Mouse (Mus musculus): Measurements from ENCODE around the gene Tbc1d12. TPM values are rescaled to one million over a fixed set of nuclear protein-coding genes. Genes with fewer than 3 reads are reported as not detected.
"Not testable (repeated sequence)": the region's sequence is repeated elsewhere in the genome, so short reads cannot be mapped to it uniquely, and the experiment has no call there.

The Tbc1d12 gene
- polyA plus RNA-seq, 1 experiment from 2014 or later: 13.4 TPM

DNA sequence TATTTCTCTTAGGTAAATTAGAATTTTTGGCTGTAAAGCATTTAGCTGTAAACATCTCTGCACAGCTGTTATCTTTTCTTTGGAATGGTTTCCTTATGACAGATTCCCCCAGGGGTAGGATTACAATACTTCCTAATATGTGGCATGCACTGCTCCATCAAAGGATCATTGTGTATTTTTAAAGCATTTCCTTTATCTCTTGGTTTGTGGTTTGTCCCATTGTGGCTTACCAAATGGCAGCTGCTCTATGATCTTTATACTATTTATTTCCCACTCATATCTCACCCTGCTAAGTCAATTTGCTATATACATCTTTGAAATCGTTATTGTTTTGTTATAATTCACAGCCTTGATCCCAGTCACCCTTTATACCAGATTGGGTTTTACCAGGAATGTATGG lies 3.2 kb upstream of the Tbc1d12 start:
- ATAC-seq: no peak
- TF ChIP-seq CTCF (IDR thresholded peaks at IDR 0.05): no peak
- H3K27me3 ChIP-seq: peaks cover 4% of the 10 kb centered on the region
- in situ Hi-C loops (cut with MboI; ENCODE audit: low pct_unique_long_range_greater_than_20kb): no loop called here
- CTCF ChIA-PET: interaction anchor here (0.8 to 2.5 kb wide), 4 partner anchors 10 to 82 kb away, joined by 3 to 9 read pairs (median 4); no protein-coding TSS in a partner anchor
- DNase-seq (ENCODE audit: low read depth, low spot score): no peak
- POLR2A ChIA-PET: interaction anchor here (0.6 kb wide), 1 partner anchor 9 kb away, joined by 3 read pairs; no protein-coding TSS in a partner anchor

DNA sequence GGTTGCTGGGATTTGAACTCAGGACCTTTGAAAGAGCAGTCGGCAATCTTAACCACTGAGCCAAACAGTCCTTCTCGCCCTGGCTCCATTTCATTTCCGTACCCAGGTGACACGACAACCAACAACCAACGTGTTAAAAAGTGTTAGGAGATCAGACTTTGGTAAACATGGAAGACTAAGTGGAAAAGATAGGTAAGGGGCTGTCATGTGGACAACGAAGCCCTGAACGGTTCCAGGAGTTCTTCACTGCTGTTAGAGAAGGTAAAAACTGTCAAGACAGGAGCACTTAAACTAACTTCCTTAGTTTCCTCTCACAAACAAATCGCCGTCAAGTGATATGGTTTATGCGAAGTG lies 318 bp upstream of the Tbc1d12 start:
- CTCF ChIA-PET: interaction anchor here (1.8 kb wide), 1 partner anchor 15 kb away, joined by 4 read pairs; no protein-coding TSS in a partner anchor
- ATAC-seq: no peak
- DNase-seq (ENCODE audit: low read depth, low spot score): no peak

DNA sequence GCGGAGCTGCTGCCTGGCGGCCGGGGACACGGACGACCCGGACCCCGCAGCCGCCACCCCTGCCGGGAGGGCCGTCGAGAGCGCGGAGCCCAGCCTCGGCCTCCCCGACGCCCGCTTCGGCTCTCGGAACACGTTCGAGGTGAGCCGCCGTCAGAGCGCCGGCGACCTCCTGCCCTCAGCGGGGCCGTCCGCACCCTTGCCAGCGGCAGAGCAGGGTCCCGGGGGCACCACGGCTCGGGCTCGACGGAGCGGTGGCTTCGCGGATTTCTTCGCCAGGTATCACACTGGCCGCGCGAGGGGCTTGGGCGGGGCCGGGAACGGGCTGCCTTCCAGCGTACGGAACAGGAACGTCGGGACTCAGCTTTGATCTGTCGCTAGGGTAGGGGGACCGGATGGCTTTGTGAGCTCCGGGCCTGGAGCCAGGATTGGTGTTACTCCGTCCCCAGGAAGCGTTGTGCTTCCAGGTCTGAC lies 827 bp downstream of the Tbc1d12 start:
- DNase-seq (ENCODE audit: low read depth, low spot score) (no peak), ATAC-seq (peak; percentile 37)
- in situ Hi-C loops (cut with MboI; ENCODE audit: low pct_unique_long_range_greater_than_20kb): no loop called here
- ChIA-PET POLR2A (interaction anchor here (0.5 to 1.4 kb wide), 2 partner anchors 9 to 188 kb away, joined by 3 to 5 read pairs; no protein-coding TSS in a partner anchor), CTCF (interaction anchor here (1.8 kb wide), 1 partner anchor 16 kb away, joined by 4 read pairs; no protein-coding TSS in a partner anchor)
- TF ChIP-seq CTCF (IDR thresholded peaks at IDR 0.05): no peak
- H3K27me3 ChIP-seq: no peaks in the 10 kb centered on the region

More for the DNA sequence above, 318 bp upstream of the Tbc1d12 start:
- in situ Hi-C loops (cut with MboI; ENCODE audit: low pct_unique_long_range_greater_than_20kb): no loop called here
- peaks cover 3% of the 10 kb centered on the region for H3K27me3 ChIP-seq
- no peak for TF ChIP-seq CTCF (IDR thresholded peaks at IDR 0.05)
- POLR2A ChIA-PET: interaction anchor here (0.8 to 1.4 kb wide), 2 partner anchors 10 to 216 kb away, joined by 3 to 5 read pairs; no protein-coding TSS in a partner anchor

DNA sequence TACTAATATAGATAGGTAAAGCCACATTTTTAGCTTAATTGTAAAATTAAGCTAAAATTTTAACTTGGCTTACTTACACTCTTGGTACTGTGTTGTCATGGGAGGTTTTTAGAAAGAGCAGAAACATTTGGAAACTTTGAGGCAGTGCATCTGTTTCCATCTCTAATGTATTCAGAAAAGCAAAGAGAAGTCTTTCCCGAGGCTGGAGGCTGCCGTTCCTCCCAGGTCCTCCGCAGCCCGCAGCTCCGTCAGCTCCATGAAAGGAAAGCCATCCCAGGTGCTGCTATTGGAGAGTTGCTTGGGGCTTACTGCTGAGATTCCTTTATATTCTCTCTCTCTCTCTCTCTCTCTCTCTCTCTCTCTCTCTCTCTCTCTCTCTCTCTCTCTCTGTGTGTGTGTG lies 8.4 kb downstream of the Tbc1d12 start:
- ChIA-PET CTCF (interaction anchor here (1.2 kb wide), 1 partner anchor 8 kb away, joined by 4 read pairs; no protein-coding TSS in a partner anchor), POLR2A (interaction anchor here (0.5 kb wide), 1 partner anchor 78 kb away, joined by 3 read pairs; no protein-coding TSS in a partner anchor)
- no peak for TF ChIP-seq CTCF (IDR thresholded peaks at IDR 0.05)
- in situ Hi-C loops (cut with MboI; ENCODE audit: low pct_unique_long_range_greater_than_20kb): no loop called here
- no peak for ATAC-seq
- no peaks in the 10 kb centered on the region for H3K27me3 ChIP-seq
- no peak for DNase-seq (ENCODE audit: low read depth, low spot score)

DNA sequence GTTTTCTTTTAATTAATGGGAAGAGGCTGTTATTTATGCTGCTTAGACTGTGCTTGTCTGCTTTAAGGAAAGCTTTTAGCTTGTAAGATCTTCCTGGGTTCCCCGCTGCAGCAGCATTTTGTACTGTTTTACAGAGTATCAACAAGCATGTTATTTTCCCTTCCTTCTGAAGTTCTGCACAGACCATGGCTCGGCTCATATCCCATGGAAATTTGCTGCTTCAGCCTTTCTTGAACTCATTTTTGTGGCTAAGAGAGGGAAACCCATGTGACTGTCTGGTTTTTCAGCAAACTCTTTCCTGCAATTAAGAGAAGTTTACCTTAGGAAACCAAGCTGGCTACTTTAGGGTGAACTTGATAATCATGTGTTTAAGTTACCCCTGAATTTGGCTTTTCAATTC lies 10.0 kb downstream of the Tbc1d12 start:
- POLR2A ChIA-PET: interaction anchor here (0.6 to 1.7 kb wide), 2 partner anchors 10 to 104 kb away, joined by 3 to 5 read pairs; partner anchors contain the start of gene Tbc1d12
- CTCF ChIA-PET: interaction anchor here (1.3 kb wide), 1 partner anchor 14 kb away, joined by 3 read pairs; no protein-coding TSS in a partner anchor
- ATAC-seq: no peak
- no peak for TF ChIP-seq CTCF (IDR thresholded peaks at IDR 0.05)
- in situ Hi-C loops (cut with MboI; ENCODE audit: low pct_unique_long_range_greater_than_20kb): no loop called here
- no peak for DNase-seq (ENCODE audit: low read depth, low spot score)
- no peaks in the 10 kb centered on the region for H3K27me3 ChIP-seq

DNA sequence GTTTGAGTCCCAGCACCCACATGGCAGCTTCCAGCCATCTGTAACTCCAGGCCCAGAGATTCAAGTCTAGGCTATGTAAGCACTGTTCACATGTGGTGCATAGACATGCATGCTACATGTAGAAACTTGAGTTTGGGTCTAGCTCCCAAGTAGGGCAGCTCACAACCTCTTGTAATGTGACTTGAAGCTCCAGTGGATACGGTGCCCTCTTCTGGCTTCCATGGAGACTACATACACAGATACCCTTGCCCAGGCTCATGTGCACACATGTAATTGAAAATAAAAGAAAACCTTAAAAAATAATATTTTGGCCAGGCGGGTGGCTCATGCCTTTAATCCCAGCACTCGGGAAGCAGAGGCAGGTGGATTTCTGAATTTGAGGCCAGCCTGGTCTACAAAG lies 21.8 kb downstream of the Tbc1d12 start:
- ATAC-seq: no peak
- TF ChIP-seq CTCF (IDR thresholded peaks at IDR 0.05): peak; percentile 43
- ChIA-PET POLR2A (no interaction called here), CTCF (no interaction called here)
- in situ Hi-C loops (cut with MboI; ENCODE audit: low pct_unique_long_range_greater_than_20kb): no loop called here
- no peak for DNase-seq (ENCODE audit: low read depth, low spot score)
- H3K27me3 ChIP-seq: no peaks in the 10 kb centered on the region

DNA sequence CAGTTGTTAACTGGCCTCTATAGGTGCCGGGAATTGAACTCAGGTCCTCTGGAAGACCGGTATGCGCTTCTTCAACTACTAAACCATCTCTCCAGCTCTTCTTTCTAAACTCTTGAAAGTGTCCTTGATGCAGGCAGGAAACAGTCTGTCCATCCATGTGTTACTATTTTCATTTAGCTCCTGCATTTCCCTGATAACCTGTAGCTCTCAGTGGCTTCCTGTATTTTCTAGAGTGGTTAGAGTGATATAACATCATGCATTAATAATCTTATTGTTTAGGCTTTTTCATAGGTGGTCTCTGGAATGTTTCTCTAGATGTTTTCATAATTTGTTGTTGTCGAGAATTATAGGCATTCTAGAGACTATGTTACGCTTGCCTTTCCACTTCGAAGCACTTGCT lies 26.1 kb downstream of the Tbc1d12 start:
- TF ChIP-seq CTCF (IDR thresholded peaks at IDR 0.05): no peak

DNA sequence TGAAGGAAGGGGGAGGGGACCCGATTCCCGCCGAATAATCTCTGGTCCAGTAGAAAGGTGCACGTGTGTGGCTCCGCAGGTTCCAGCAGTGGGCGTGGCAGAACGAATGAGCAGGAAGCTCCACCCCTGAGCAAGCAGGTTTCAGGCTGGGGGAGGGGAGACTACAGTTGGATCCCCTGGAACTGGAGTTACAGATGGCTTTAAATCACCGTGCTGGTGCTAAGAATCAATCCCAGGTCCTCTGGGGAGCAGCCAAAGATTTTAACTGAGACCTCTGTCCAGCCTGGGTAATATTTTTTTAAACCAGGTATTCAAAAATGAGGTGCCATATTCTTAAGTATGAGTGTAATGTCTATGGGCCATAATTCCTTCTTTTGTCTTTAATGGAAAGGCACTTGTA lies 38.4 kb downstream of the Tbc1d12 start:
- DNase-seq (ENCODE audit: low read depth, low spot score); ATAC-seq; POLR2A ChIA-PET; CTCF ChIA-PET; H3K27me3 ChIP-seq; in situ Hi-C loops (cut with MboI; ENCODE audit: low pct_unique_long_range_greater_than_20kb): not testable (repeated sequence)

More for the DNA sequence above, 26.1 kb downstream of the Tbc1d12 start:
- CTCF ChIA-PET: interaction anchor here (0.8 kb wide), 1 partner anchor 53 kb away, joined by 3 read pairs; no protein-coding TSS in a partner anchor
- H3K27me3 ChIP-seq: no peaks in the 10 kb centered on the region
- in situ Hi-C loops (cut with MboI; ENCODE audit: low pct_unique_long_range_greater_than_20kb): no loop called here
- no peak for DNase-seq (ENCODE audit: low read depth, low spot score)
- no peak for ATAC-seq
- POLR2A ChIA-PET: no interaction called here

DNA sequence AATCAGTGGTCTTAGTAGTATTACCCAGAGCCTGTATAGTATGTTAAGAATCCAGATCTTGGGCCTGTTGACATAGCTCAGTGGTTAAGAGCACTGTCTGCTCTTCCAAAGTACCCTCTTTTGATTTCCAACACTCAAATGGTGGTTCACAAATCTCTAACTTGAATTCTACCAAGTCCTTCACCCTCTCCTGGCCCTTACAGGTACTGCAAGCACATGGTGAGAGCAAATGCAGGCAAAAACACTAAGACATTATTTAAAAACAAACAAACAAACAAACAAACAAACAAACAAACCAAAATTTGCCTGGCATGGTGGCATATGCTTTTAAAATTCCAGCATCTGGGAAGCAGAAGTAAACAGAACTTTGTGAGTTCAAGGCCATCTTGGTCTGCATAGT lies 43.9 kb downstream of the Tbc1d12 start:
- in situ Hi-C loops (cut with MboI; ENCODE audit: low pct_unique_long_range_greater_than_20kb): no loop called here
- POLR2A ChIA-PET: no interaction called here
- DNase-seq (ENCODE audit: low read depth, low spot score) (no peak), ATAC-seq (no peak)
- TF ChIP-seq CTCF (IDR thresholded peaks at IDR 0.05): peak; percentile 38
- no peaks in the 10 kb centered on the region for H3K27me3 ChIP-seq
- CTCF ChIA-PET: interaction anchor here (2.3 kb wide), 1 partner anchor 21 kb away, joined by 7 read pairs; no protein-coding TSS in a partner anchor

DNA sequence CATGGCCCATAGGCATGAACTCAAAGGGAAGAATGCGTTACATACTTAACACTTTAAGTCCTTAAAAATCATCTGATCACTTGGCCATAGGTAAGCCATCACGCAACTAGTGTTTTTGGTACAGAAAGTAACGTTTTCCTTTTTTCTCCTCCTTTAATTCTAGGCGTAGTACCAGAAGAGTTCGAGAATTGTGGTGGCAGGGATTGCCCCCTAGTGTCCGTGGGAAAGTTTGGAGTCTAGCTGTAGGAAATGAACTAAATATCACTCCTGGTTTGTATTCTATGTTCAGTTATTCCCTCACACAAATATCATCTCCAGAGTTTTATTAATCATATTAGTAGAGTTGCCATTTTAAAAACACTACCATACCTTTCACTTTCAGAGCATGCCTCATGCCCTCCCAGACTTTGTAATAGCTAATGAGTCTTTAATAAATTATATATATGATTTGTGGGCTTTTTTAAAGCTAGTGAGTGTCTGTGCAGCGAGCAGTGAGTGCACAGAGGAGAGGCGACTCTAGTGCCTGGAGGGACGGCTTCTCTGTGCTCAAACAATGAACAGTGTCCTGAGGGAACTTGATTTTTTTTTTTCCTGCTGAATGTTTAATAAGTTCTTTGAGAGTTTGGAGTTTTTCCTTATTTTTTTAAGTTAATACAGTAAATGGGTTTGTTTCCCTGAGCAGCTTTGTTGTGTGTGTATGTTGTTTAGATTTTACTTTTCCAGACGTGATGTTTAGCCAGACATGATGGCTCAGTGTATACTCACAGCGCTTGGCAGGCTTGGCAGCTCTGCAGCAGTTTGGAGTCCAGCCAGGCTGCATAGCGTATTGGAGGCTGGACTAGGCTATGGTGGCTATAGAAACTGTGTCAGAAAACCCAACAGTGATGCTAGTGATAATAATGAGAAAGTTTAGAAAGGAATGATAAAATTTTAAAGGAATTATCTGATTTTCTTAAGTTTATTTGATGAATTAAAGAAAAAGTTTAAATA lies 65.1 kb downstream of the Tbc1d12 start:
- DNase-seq (ENCODE audit: low read depth, low spot score) (no peak), ATAC-seq (no peak)
- POLR2A ChIA-PET: no interaction called here
- H3K27me3 ChIP-seq: no peaks in the 10 kb centered on the region
- in situ Hi-C loops (cut with MboI; ENCODE audit: low pct_unique_long_range_greater_than_20kb): no loop called here
- CTCF ChIA-PET: interaction anchor here (0.9 to 2.0 kb wide), 2 partner anchors 9 to 20 kb away, joined by 3 to 7 read pairs; no protein-coding TSS in a partner anchor
- TF ChIP-seq CTCF (IDR thresholded peaks at IDR 0.05): peak; percentile 38
